Mouse (Mus musculus): ENCODE measurements around the gene Nr2f2. TPM values are rescaled to one million over a fixed set of nuclear protein-coding genes. Genes with fewer than 3 reads are reported as not detected.

The Nr2f2 gene
- total RNA-seq, 2 experiments from 2014 or later: not detected

GRCm38 (mm10) chr7:70305716-70306115, 60.8 kb downstream of the Nr2f2 start:
- ATAC-seq (replicated peaks; ENCODE audit: low FRiP score, poor library complexity, severe bottlenecking): no peak

DNA sequence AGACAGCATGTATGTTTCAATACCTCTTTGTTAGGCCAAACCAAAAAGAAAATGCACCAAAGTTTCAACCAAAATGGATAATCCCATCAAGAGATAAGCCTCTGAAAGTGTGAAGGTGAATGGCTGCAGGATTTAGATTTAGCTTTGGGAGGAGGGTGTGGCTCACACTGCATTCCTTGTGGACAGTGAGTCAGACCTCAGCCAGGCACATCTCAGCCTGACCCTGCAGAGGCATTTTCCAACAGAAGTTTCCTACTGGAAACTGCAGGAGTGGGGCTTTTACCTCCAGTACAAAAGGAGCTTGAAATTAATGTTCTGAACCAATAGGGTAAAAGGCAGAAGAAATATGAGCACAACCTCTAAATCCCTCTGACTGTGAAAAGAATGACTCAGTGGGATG, 62.1 kb downstream of the Nr2f2 start:
- no peak for ATAC-seq (replicated peaks; ENCODE audit: low FRiP score, poor library complexity, severe bottlenecking)

All from erythroid progenitor cell, adult 5-6 weeks (primary cell).